Mouse (Mus musculus) induced T-regulatory cell, adult 2 months (primary cell): ENCODE measurements around the gene Gmeb2.

Experiments
- DNase-seq: peaks from one replicate; pipeline ENCODE4 v3.0.0-alpha.2; 2012; ENCODE audit warnings: low read depth

Gmeb2 gene

DNA sequence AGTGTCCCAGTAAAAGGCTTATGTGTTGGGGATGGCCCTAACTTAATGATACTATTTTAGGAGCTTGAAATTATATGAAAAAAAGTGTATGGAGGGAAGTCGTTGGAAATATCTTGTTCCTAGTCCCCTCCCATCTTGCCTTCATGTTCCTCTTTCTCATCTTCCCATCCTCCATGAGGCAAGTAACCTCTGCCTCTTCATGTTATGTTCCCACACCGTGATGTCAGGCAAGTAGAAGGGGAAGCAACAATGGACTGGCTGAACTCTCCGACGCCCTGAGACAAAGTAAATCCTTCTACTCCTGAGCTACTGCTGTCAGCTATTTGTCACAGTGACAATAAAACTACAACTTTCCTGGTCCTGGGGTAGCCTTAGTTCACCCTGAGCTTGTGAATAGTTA is 13.2 kb downstream of the Gmeb2 start:
- no peak for DNase-seq

DNA sequence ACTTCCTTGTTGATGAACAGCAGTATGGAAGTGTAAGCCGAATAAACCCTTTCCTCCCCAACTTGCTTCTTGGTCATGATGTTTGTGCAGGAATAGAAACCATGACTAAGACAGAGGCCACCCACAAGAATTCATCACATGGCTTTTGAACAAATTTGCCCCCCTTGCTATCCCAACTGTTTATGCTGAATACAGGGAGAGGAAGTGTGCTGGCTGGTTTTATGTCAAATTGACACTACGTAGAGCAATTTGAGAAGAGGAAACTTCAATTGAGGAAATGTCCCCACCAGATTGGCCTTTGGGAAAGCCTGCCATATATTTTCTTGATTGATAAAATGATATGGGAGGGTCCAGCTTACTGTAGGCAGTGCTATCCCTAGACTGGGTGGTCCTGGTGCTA is 14.0 kb downstream of the Gmeb2 start:
- DNase-seq, result no peak

- no peak for DNase-seq
These were observed 15.7 kb downstream of the Gmeb2 start for GRCm38 (mm10) chr2:181272092-181272491.

- DNase-seq, result no peak
These were observed 21.0 kb downstream of the Gmeb2 start for GRCm38 (mm10) chr2:181266839-181267238.

- DNase-seq, result no peak
These were observed 34.6 kb downstream of the Gmeb2 start for GRCm38 (mm10) chr2:181253248-181253647.

DNA sequence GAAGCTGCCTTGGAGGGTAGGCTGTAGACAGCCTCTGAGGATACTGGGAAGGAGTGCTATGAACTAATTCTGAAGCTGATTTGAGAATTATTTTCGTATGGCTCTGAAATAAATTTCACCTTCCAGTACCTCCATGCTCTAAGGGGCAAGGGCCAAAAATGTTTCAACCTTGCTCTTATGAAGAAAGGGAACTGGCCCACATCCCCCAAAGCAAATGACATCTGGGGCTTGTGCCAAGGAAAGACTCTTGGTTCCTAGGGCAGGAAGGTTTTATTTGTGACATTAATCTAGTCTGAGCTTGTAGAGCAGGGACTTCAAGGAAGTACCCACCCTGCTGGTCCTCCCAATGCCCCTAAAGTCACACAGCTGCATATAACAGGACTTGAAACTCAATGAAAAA is 36.0 kb downstream of the Gmeb2 start:
- no peak for DNase-seq

- DNase-seq, result no peak
These were observed 38.6 kb downstream of the Gmeb2 start for GRCm38 (mm10) chr2:181249217-181249616.

DNA sequence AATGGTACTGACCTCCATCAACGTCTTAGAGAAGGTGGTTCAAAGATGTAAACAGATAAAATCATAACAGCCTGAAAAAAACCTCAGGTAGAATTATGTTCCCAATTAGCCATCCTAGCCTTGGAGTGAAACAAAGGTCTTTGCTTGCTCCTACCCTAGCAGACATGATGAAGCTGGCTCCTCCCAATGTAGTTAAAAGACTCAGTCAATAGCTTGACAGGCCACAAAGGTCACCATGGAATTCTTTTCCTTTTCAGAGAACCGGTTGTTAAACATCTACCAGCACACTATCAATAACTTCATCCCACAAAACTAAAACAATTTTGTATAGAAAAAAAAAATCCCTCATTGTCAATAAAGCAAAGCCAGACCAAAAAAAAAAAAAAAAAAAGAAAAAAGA is 42.8 kb downstream of the Gmeb2 start:
- DNase-seq, result no peak

DNA sequence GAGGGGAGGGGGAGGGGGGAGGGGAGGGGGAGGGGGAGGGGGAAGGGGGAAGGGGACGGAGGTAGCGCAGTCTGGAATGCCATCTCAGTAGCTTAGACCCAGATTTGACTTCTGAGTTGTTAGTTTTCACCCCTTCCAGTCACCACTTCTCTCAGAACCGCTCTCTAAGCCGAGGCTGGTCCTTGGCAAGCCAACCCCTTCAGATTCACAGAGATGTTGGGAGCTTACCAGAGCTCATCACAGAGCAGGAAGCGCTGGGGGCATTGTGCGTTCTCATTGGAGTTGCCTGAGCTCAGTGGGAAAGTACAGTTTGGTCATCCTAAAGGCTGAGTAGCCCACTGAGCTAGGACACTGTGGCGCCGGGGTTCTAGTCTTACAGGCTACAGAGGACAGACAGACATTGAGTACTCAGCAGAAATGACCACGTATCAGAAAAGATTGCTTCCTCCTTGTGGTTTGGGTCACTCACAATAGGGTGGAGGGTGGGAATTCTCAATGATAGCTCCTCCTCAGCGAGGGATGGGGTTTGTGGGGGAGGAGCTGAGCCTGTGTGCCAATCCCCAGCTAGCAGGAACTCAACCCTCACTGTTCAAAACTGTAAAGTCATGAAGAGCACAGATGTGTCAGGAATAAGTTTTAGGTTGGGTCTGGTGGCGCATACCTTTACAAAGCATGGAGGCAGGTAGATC is 44.0 kb downstream of the Gmeb2 start:
- peak; percentile 58 for DNase-seq

DNA sequence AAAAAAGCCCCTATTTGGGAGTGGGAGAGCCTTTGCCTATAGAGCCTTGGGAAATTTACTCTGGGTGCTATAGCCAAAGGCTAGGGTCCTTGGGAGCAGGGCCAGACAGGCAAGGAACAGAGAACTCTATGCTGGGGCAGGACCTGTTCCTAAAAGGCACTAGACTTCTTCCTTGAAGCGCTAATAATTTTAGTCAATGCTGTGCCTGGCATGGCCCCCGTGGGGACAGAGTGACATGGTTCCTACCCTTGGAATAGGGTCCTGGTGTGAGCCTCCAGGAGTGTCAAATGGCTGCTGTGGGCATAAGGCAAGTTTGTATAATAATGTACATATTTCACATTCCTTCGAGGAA is 45.5 kb downstream of the Gmeb2 start:
- DNase-seq, result no peak

DNA sequence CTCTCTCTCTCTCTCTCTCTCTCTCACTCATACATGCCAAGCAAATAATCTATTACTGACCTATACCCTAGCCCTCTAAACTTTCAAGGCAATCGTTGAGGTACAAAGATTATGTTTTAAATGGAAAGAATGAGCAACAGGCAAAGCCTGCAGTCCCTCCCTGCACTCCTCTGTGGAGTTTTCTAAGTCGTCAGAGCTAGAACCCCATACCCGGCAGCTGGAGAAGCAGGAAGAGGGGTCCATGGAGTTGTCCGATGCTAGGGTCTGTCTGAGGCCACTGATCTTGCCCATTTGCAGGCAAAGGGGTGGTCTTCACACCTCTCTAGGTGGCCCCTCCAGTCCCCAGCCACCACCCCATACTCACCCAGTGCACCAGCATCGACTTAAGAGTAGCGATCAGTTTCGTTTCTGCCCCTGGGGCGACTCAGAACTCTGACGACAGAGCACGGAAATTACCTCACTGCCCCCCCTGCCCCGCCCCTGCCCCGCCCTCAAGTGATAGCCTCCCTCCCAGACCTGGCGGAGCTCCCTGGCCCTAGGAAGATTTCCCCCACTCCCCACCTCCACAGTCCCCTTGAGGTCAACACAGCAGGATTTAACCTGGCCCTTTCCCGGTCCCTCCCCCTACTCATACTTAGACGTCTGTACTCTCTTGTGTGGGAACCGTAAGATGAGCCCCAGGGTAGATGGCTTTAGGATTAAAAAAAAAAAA is 46.1 kb downstream of the Gmeb2 start, which contains the start of gene Helz2:
Gene Helz2 (minus strand): TSS at position 426 of the 712 bp plus-strand sequence.
- DNase-seq, result peak; percentile 94

DNA sequence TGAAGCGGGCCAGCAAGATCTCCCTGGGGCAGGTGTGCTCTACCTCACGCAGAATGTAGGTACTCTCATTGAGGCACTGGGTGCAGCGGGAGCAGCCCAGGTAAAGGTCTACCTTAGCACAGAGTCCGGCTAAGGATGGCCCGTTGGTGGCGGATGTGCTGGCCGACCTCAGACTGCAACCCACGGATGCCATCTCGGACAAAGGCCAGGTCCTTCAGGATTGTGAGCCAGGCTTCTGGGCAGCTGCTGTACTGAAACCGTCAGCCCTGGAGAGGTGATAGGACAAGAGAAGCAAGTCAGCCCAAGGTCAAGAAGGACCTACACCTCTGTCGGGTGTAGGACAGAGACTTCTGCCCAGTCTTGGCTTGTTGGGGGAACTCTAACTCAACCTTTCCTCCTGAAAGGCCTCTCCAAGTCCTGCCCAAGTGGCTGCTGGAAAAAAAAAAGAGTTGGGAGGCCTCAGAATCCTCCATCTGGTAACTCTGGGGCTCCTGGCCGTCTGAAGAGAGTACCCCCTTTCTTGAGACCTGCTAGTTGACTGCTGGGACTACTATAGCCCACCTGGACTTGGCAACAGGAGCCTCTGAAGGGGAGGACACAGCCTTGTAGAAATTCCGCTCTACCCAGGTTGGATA is 46.9 kb downstream of the Gmeb2 start:
- DNase-seq, result peak; percentile 23

DNA sequence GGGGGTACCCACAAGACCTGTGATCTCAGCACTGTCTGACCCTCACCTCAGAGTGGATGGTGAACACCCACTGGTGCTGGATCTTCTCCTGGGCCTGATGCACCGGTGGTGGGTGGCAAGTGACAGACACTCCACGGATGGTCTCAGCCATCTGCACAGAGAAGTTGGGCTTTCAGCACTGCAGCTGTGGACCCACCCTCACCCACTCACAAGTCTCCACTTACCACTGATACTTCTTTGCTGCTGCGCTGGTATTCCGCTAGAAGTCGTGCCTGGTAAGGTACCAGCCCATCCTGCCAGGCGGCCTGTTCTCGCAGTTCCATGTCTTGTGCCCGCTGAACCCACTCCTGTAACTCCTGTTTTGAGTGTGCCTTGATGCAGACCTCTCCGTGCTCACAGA is 48.6 kb downstream of the Gmeb2 start:
- DNase-seq, result peak; percentile 41

DNA sequence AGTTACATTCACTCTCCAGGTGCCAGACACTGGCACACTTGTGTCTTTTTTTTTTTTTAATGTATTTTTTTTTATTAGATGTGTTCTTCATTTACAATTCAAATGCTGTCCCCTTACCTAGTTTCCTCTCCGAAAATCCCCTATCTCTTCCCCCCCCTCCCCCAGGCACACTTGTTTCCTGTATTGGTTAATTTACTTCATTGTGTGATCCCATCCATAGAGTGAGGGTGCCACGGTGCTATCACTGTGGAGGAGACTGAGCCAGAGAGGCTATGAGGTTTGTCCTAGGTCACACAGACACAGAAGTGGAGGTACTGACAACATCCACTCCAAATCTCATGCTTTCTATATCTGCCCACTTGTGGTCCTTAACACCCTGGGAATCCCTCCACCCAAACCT is 49.0 kb downstream of the Gmeb2 start:
- no peak for DNase-seq

GRCm38 (mm10) chr2:181238091-181238610 is 49.7 kb downstream of the Gmeb2 start:
- DNase-seq, result no peak

GRCm38 (mm10) chr2:181237251-181238014 is 50.4 kb downstream of the Gmeb2 start:
- no peak for DNase-seq

GRCm38 (mm10) chr2:181235681-181236566 is 51.9 kb downstream of the Gmeb2 start:
- no peak for DNase-seq

GRCm38 (mm10) chr2:181234680-181235079 is 53.2 kb downstream of the Gmeb2 start:
- DNase-seq, result no peak

DNA sequence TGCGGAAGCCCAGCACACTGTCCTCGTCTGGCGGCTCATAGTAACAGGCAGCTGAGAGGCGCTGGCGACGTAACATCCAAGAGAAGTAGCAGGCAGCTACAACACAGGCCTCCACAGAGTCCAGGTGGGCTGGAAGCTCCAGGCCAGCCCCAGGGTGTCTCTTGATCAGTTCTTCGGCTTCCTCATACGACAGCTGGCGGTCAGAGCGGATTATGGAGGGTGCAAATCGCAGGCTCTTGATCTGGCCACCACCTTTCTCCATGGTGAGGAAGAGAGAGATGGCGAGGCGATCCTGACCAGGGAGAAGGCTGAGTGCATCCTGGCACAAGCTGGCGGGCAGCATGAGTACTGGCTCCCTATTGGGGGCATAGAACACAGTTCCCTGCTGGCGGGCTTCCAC is 54.4 kb downstream of the Gmeb2 start:
- DNase-seq, result no peak

DNA sequence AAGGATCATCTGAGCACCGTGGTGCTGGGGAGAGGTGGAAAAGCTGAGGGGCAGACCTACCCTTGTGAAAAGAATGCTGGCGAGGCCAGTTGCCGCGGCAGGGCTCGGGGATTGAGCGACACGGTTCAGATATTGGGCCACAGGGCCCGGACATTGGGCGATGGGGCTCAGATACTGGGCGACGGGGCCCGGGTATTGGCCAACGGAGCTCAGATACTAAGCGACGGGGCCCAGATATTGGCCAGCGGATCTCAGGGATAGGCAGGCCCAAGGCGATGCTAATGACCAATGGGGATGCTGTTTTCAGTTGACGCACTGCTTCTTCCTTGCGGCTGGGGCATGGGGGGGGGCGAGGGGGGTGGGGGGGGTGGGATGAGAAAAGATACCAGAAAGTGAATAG is 56.7 kb downstream of the Gmeb2 start:
- DNase-seq, result no peak

GRCm38 (mm10) chr2:181228335-181228734 is 59.5 kb downstream of the Gmeb2 start:
- DNase-seq, result no peak
